Mouse (Mus musculus) stomach, embryonic 16.5 days (tissue): Measurements from ENCODE around the gene Amigo3. TPM values are rescaled to one million over a fixed set of nuclear protein-coding genes. Genes with fewer than 3 reads are reported as not detected.

ENCODE experiments used
- ATAC-seq: fragments of 200-750 bp; cut with Nextera tagmentation; 2 replicates; pipeline ENCODE4 v1.8.0; 2017; ENCODE audit warnings: moderate number of reproducible peaks, moderate TSS enrichment; ENCODE audit not compliant: insufficient read depth, low FRiP score
- H3K27ac ChIP-seq: fragments of 300-500 bp; sonication (generic); 2 replicates; pipeline ENCODE4 v1.5.1; 2014; ENCODE audit warnings: low read length
- H3K27me3 ChIP-seq: fragments of 300-500 bp; sonication (generic); 2 replicates; pipeline ENCODE4 v1.6.1; 2014; ENCODE audit warnings: low read length, control low read depth, mixed read lengths; ENCODE audit not compliant: control insufficient read depth, insufficient read depth
- H3K36me3 ChIP-seq: fragments of 300-500 bp; sonication (generic); 2 replicates; pipeline ENCODE4 v1.6.1; 2014; ENCODE audit warnings: low read length; ENCODE audit not compliant: control insufficient read depth, insufficient read depth
- H3K4me1 ChIP-seq: fragments of 300-500 bp; sonication (generic); 2 replicates; pipeline ENCODE4 v1.6.1; 2014; ENCODE audit warnings: low read length, control low read depth, mixed read lengths; ENCODE audit not compliant: control insufficient read depth, insufficient read depth
- H3K4me2 ChIP-seq: fragments of 300-500 bp; sonication (generic); 2 replicates; pipeline ENCODE4 v1.6.1; 2014; ENCODE audit warnings: low read depth, low read length, mixed read lengths
- H3K4me3 ChIP-seq: fragments of 300-500 bp; sonication (generic); replicated peaks from 2 replicates; pipeline ENCODE4 v1.5.1; 2014; ENCODE audit warnings: mild to moderate bottlenecking, low read length
- H3K9ac ChIP-seq: fragments of 300-500 bp; sonication (generic); 2 replicates; pipeline ENCODE4 v1.6.1; 2014; ENCODE audit warnings: low read length
- H3K9me3 ChIP-seq: fragments of 300-500 bp; sonication (generic); replicated peaks from 2 replicates; pipeline ENCODE4 v1.6.1; 2016; ENCODE audit warnings: low read length, control low read depth; ENCODE audit not compliant: control insufficient read depth
- WGBS: fragments of 180-500 bp; shearing (Covaris S2); extraction: QIAGEN DNeasy Blood & Tissue Kit; methylation state at CpG from one replicate; pipeline ENCODE4 v1.1.7; 2014; 5-methylcytosine and 5-hydroxymethylcytosine counted together
- polyA plus RNA-seq: library from polyadenylated mRNA; unstranded; fragments of >200 nt; fragmentation: Nextera tagmentation; extraction: Ambion mirVana; gene quantifications from 2 replicates; pipeline ENCODE4 v1.2.1, GENCODE M21; 2015

The Amigo3 gene
- polyA plus RNA-seq, 1 experiment from 2014 or later, result 3.9 TPM

GRCm38 (mm10) chr9:108069529-108069928 is 16.6 kb downstream of the Amigo3 start:
- Histone ChIP-seq H3K4me3 (no peak overlapping the region), H3K9ac (no peak overlapping the region), H3K4me1 (0 out of 2 replicates have a peak, but pooled peaks cover 4% of the 10 kb centered on the region), H3K27ac (no peak overlapping the region), H3K4me2 (no peak overlapping the region), H3K36me3 (peaks cover 13% of the 10 kb centered on the region), H3K9me3 (no peaks in the 10 kb centered on the region), H3K27me3 (no peaks in the 10 kb centered on the region)
- no peak for ATAC-seq
- 86% methylated on average over 7 of the region's 7 CpGs for WGBS

GRCm38 (mm10) chr9:108071801-108072200 is 18.8 kb downstream of the Amigo3 start:
- 71% methylated on average over 4 of the region's 4 CpGs for WGBS
- no peak overlapping the region for H3K4me3 ChIP-seq
- no peak overlapping the region for H3K4me2 ChIP-seq
- H3K36me3 ChIP-seq, result peaks cover 13% of the 10 kb centered on the region
- no peaks in the 10 kb centered on the region for H3K27me3 ChIP-seq
- 0 out of 2 replicates have a peak overlapping the region, but pooled peaks have one; percentile 9 for H3K9ac ChIP-seq
- H3K4me1 ChIP-seq, result 0 out of 2 replicates have a peak, but pooled peaks cover 4% of the 10 kb centered on the region
- H3K9me3 ChIP-seq, result no peaks in the 10 kb centered on the region
- H3K27ac ChIP-seq, result peak overlapping the region; percentile 64; the same call in 1 of the 2 replicates
- ATAC-seq, result peak; percentile 31; the same call in 1 of the 2 replicates

- H3K4me3 ChIP-seq, result no peak overlapping the region
- ATAC-seq, result no peak
- H3K9me3 ChIP-seq, result no peaks in the 10 kb centered on the region
- 51% methylated on average over 9 of the region's 9 CpGs for WGBS
- 0 out of 2 replicates have a peak overlapping the region, but pooled peaks have one; percentile 9 for H3K9ac ChIP-seq
- H3K4me2 ChIP-seq, result no peak overlapping the region
- H3K27ac ChIP-seq, result peak overlapping the region; percentile 64
- peaks cover 13% of the 10 kb centered on the region for H3K36me3 ChIP-seq
- 0 out of 2 replicates have a peak, but pooled peaks cover 4% of the 10 kb centered on the region for H3K4me1 ChIP-seq
- no peaks in the 10 kb centered on the region for H3K27me3 ChIP-seq
Observed at GRCm38 (mm10) chr9:108072481-108072924, 19.5 kb downstream of the Amigo3 start.

GRCm38 (mm10) chr9:108073141-108073930 is 20.4 kb downstream of the Amigo3 start:
- Histone ChIP-seq H3K27me3 (no peaks in the 10 kb centered on the region), H3K4me2 (no peak overlapping the region), H3K36me3 (peaks cover 13% of the 10 kb centered on the region), H3K4me3 (no peak overlapping the region), H3K27ac (no peak overlapping the region), H3K4me1 (peaks cover 9% of the 10 kb centered on the region; the same call in 1 of the 2 replicates), H3K9ac (no peak overlapping the region), H3K9me3 (no peaks in the 10 kb centered on the region)
- WGBS, result 68% methylated on average over 7 of the region's 7 CpGs
- no peak for ATAC-seq

- Histone ChIP-seq H3K9me3 (no peaks in the 10 kb centered on the region), H3K27ac (peak within 1 kb of the TSS; percentile 92), H3K4me3 (peak within 1 kb of the TSS; percentile 95), H3K27me3 (peaks cover 21% of the 10 kb centered on the region), H3K9ac (peak within 1 kb of the TSS; percentile 97), H3K36me3 (no peaks in the 10 kb centered on the region), H3K4me1 (peaks cover 24% of the 10 kb centered on the region), H3K4me2 (peak within 1 kb of the TSS; percentile 95)
- 66% methylated on average over 5 of the region's 5 CpGs for WGBS
- peak; percentile 43; the same call in 1 of the 2 replicates for ATAC-seq
Observed at GRCm38 (mm10) chr9:108080168-108080567, 27.2 kb downstream of the Amigo3 start, which contains the start of gene Mst1. Gene Mst1, plus strand, starts transcription at chr9:108080436.

GRCm38 (mm10) chr9:108082549-108082948 is 29.6 kb downstream of the Amigo3 start:
- Histone ChIP-seq H3K4me1 (peaks cover 24% of the 10 kb centered on the region), H3K36me3 (peaks cover 10% of the 10 kb centered on the region), H3K27ac (no peak overlapping the region), H3K4me2 (peak overlapping the region; percentile 43), H3K27me3 (peaks cover 21% of the 10 kb centered on the region), H3K9ac (peak overlapping the region; percentile 48), H3K4me3 (peak overlapping the region; percentile 28), H3K9me3 (no peaks in the 10 kb centered on the region)
- 7% methylated on average over 19 of the region's 19 CpGs for WGBS
- ATAC-seq, result no peak

GRCm38 (mm10) chr9:108082988-108083431 is 30.1 kb downstream of the Amigo3 start, which contains the start of gene Rnf123:
Gene Rnf123, minus strand, starts transcription at chr9:108083346.
- Histone ChIP-seq H3K27ac (no peak within 1 kb of the TSS), H3K9me3 (no peaks in the 10 kb centered on the region), H3K9ac (peak within 1 kb of the TSS; percentile 48), H3K4me3 (peak within 1 kb of the TSS; percentile 28), H3K4me2 (peak within 1 kb of the TSS; percentile 43), H3K4me1 (peaks cover 22% of the 10 kb centered on the region), H3K27me3 (peaks cover 21% of the 10 kb centered on the region), H3K36me3 (peaks cover 14% of the 10 kb centered on the region)
- 31% methylated on average over 12 of the region's 12 CpGs for WGBS
- no peak for ATAC-seq

GRCm38 (mm10) chr9:108083561-108083960 is 30.6 kb downstream of the Amigo3 start:
- ATAC-seq, result no peak
- Histone ChIP-seq H3K27me3 (peaks cover 21% of the 10 kb centered on the region), H3K27ac (no peak overlapping the region), H3K36me3 (peaks cover 16% of the 10 kb centered on the region), H3K4me2 (no peak overlapping the region), H3K4me1 (peaks cover 18% of the 10 kb centered on the region), H3K4me3 (no peak overlapping the region), H3K9me3 (no peaks in the 10 kb centered on the region), H3K9ac (no peak overlapping the region)
- WGBS, result 73% methylated on average over 6 of the region's 6 CpGs

GRCm38 (mm10) chr9:108085261-108085660 is 32.3 kb downstream of the Amigo3 start:
- no peak overlapping the region for H3K4me3 ChIP-seq
- H3K9ac ChIP-seq, result no peak overlapping the region
- WGBS, result 88% methylated on average over 4 of the region's 4 CpGs
- H3K4me2 ChIP-seq, result no peak overlapping the region
- H3K36me3 ChIP-seq, result peaks cover 24% of the 10 kb centered on the region
- peaks cover 8% of the 10 kb centered on the region for H3K4me1 ChIP-seq
- ATAC-seq, result no peak
- no peaks in the 10 kb centered on the region for H3K9me3 ChIP-seq
- peaks cover 21% of the 10 kb centered on the region for H3K27me3 ChIP-seq
- H3K27ac ChIP-seq, result no peak overlapping the region
